In the genomic region with DNA sequence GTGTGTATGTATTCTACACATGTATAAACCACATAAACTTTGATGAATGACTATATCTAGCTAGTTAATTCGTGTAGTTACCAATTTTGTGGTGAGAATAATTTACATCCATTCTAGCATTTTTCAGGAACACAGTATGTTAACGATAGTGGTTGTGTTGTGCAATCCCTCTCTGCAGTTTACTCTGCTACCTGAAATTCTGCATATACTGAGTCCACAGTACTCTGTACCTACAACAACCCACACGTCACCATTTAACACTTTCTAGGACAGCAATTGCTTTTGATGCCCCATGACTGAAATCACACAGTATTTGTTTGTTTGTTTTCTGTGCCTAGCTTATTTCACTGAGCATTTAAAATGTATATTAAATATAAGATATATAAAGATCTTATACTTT, we compare ENCODE assay signal across 27 mouse cellular contexts.
"Had no signal": no experiment of that assay in that cellular context is flagged by ENCODE, and none has a peak within 500 bp of the region (broad histone marks: within the 10 kb centered on the region; RNA-seq: fewer than 3 reads in every experiment).

No protein-coding gene starts in this region.

- H3K4me2 ChIP-seq: embryonic facial prominence, embryonic 12.5 days; embryonic facial prominence, embryonic 13.5 days; embryonic facial prominence, embryonic 15.5 days; forebrain, embryonic 12.5 days; forebrain, embryonic 13.5 days; forebrain, embryonic 15.5 days had no signal

- H3K9ac ChIP-seq: embryonic facial prominence, embryonic 12.5 days; embryonic facial prominence, embryonic 13.5 days; embryonic facial prominence, embryonic 15.5 days; forebrain, embryonic 12.5 days; forebrain, embryonic 13.5 days; forebrain, embryonic 15.5 days; forebrain, postnatal 0 days had no signal

- H3K36me3 ChIP-seq: embryonic facial prominence, embryonic 10.5 days; embryonic facial prominence, embryonic 12.5 days; embryonic facial prominence, embryonic 13.5 days; embryonic facial prominence, embryonic 15.5 days; forebrain, embryonic 10.5 days; forebrain, embryonic 12.5 days; forebrain, embryonic 15.5 days had no signal

- ATAC-seq: forebrain, embryonic 13.5 days; forebrain, embryonic 14.5 days; forebrain, embryonic 15.5 days; forebrain, embryonic 16.5 days; forebrain, postnatal 0 days had no signal

- H3K27me3 ChIP-seq: embryonic facial prominence, embryonic 12.5 days; embryonic facial prominence, embryonic 13.5 days; embryonic facial prominence, embryonic 15.5 days; forebrain, embryonic 12.5 days; forebrain, embryonic 13.5 days; forebrain, embryonic 15.5 days had no signal

- H3K9me3 ChIP-seq: embryonic facial prominence, embryonic 10.5 days; embryonic facial prominence, embryonic 12.5 days; embryonic facial prominence, embryonic 13.5 days; embryonic facial prominence, embryonic 15.5 days; forebrain, embryonic 10.5 days; forebrain, embryonic 12.5 days; forebrain, embryonic 13.5 days; forebrain, embryonic 15.5 days had no signal

- H3K4me1 ChIP-seq: embryonic facial prominence, embryonic 10.5 days; embryonic facial prominence, embryonic 12.5 days; embryonic facial prominence, embryonic 13.5 days; embryonic facial prominence, embryonic 15.5 days; forebrain, embryonic 12.5 days; forebrain, embryonic 13.5 days; forebrain, embryonic 15.5 days had no signal

- H3K27ac ChIP-seq: embryonic facial prominence, embryonic 10.5 days; embryonic facial prominence, embryonic 12.5 days; embryonic facial prominence, embryonic 13.5 days; embryonic facial prominence, embryonic 15.5 days; forebrain, embryonic 10.5 days; forebrain, embryonic 12.5 days; forebrain, embryonic 13.5 days; forebrain, embryonic 15.5 days; gastrocnemius, adult 2 months; heart, adult 2 months had no signal

- DNase-seq: cerebellum, adult 8-10 months; cerebellum, adult 9-10 months; cerebellum, adult 9-11 months; cerebellum, postnatal 10 days; cerebellum, postnatal 14 days; cerebellum, postnatal 25 days; cerebellum, postnatal 36 days; embryo, embryonic 11 days; forebrain, postnatal 0 days; gastrocnemius, adult 2 months; gastrocnemius, postnatal 10 days; gastrocnemius, postnatal 25 days; gastrocnemius, postnatal 36 days; heart, adult 11 months; heart, adult 18-20 months; heart, adult 2 months had no signal

- H3K4me3 ChIP-seq: embryonic facial prominence, embryonic 10.5 days; embryonic facial prominence, embryonic 12.5 days; embryonic facial prominence, embryonic 13.5 days; embryonic facial prominence, embryonic 15.5 days; erythroblast, embryonic 14.5 days; forebrain, embryonic 10.5 days; forebrain, embryonic 12.5 days; forebrain, embryonic 13.5 days; forebrain, embryonic 15.5 days; gastrocnemius, adult 2 months; heart, adult 2 months had no signal
